Mouse (Mus musculus) testis, adult 10 weeks (tissue): Measurements from ENCODE around the gene Fam160a1. TPM values are rescaled to one million over a fixed set of nuclear protein-coding genes. Genes with fewer than 3 reads are reported as not detected.

Source experiments
- polyA plus RNA-seq: library from polyadenylated mRNA; stranded (reverse); fragments of 350-450 nt; fragmentation: Illumina TruSeq; extraction: RNeasy Lipid Tissue Mini Kit (QIAGEN cat#74804); gene quantifications from one replicate; pipeline ENCODE4 v1.2.3, GENCODE M21; 2014; ENCODE audit warnings: low read depth, low replicate concordance

Gene Fam160a1
- polyA plus RNA-seq: 0.41 TPM

DNA sequence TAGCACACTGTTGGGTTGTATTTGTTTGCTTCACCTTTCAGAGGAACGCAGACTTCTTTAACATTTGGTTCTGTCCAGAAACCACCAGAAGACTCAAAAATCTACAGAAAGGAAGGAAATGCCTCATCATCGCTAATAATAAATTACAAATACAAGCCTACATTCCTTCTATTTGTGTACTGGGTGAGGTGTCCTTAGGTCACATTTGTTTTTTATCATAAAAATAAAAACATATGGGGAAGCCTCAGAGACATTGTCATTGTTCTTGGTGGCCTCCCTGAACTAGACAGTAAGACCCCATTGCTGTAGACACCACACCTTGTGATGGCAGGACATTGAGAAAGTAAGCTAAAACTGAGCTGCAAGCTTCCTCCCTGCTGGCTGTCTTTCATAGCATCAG is at the start of gene Fam160a1:
TSS of gene Fam160a1 (minus strand) at position 101 of the 400 bp plus-strand sequence.

Other genes with a start within 250 kb of the Fam160a1 start
- 17.5 TPM for gene Gatb, start 243.2 kb downstream of the Fam160a1 start, polyA plus RNA-seq
- 0.90 TPM for gene Glt28d2, start 70.2 kb upstream of the Fam160a1 start, polyA plus RNA-seq
- 0.62 TPM for gene Gm37240, start 70.2 kb upstream of the Fam160a1 start, polyA plus RNA-seq
- 8.2 TPM for gene Sh3d19, start 153.8 kb upstream of the Fam160a1 start, polyA plus RNA-seq
- gene Prss48, start 185.2 kb upstream of the Fam160a1 start, polyA plus RNA-seq: 3.6 TPM